ENCODE assay signal across 22 mouse cellular contexts in the genomic region with DNA sequence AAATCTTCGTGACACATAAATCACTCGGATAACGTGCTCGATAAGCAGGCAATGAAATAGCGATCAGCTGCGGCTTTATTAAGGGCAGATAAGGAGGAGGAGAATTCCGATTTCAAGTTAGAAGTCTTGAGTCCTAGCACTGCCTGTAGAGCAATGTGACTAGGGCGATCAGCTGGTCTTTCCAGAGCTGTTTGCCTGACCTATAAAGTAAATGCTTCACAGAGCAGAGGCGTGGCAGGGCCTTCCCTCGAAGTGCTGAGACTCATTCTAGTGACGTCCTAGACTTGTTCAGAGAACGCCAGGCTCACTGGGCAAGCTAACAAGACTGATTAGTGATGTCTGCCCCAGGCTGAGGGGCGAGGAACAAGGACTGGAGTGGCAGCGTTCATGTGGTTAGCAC. TPM values are rescaled to one million over a fixed set of nuclear protein-coding genes. Genes with fewer than 3 reads are reported as not detected.
A peak's percentile ranks its signal among the peaks of the same experiment; 100 is the strongest.
DNase-seq lines count a peak whose midpoint lies in the region; ATAC-seq and TF ChIP-seq lines count a peak whose summit lies in the region.
"Had no signal": no experiment of that assay in that cellular context is flagged by ENCODE, and none has a peak within 500 bp of the region (broad histone marks: within the 10 kb centered on the region; RNA-seq: fewer than 3 reads in every experiment).

No protein-coding gene starts in this region.

- H3K36me3 ChIP-seq in MEL (ENCODE audit: control insufficient read depth in 1 of 2, insufficient read depth in 2 of 2, low read length in 2 of 2), result no peaks in the 10 kb centered on the region
- H3K36me3 ChIP-seq in intestine, embryonic 15.5 days, result no peaks in the 10 kb centered on the region
- peaks cover 74% of the 10 kb centered on the region for H3K36me3 ChIP-seq in limb, embryonic 10.5 days

- TF ChIP-seq RAD21 in MEL (IDR thresholded peaks at IDR 0.05; ENCODE audit: low read depth, low read length), result no peak

- peak; percentile 9 to 12 for DNase-seq in urinary bladder, adult 18-20 months (ENCODE audit: low spot score in 2 of 2)
- DNase-seq in urinary bladder, postnatal 25 days (ENCODE audit: low spot score), result no peak
- no peak for DNase-seq in MEL (ENCODE audit: low read depth, low spot score)
- no peak for DNase-seq in limb, embryonic 10.5 days (ENCODE audit: low spot score)
- no peak for DNase-seq in embryo, embryonic 10.5 days (ENCODE audit: low spot score)
- DNase-seq: adrenal gland, adult 2 months; adrenal gland, postnatal 25 days; cerebellum, adult 18-20 months; cerebellum, adult 9-11 months; cerebellum, postnatal 36 days; gastrocnemius, adult 2 months; gastrocnemius, postnatal 25 days; heart, postnatal 4 days had no signal

- H3K9me3 ChIP-seq in MEL (replicated peaks; ENCODE audit: insufficient read depth, low read length), result no peaks in the 10 kb centered on the region
- no peaks in the 10 kb centered on the region for H3K9me3 ChIP-seq in intestine, embryonic 15.5 days
- H3K9me3 ChIP-seq in limb, embryonic 10.5 days (replicated peaks), result no peaks in the 10 kb centered on the region
- H3K9me3 ChIP-seq: embryonic facial prominence, embryonic 10.5 days; forebrain, embryonic 10.5 days; heart, embryonic 13.5 days; hindbrain, embryonic 12.5 days had no signal

- no peak for TF ChIP-seq CTCF in MEL (IDR thresholded peaks at IDR 0.05 in 2 of 3, conservative IDR thresholded peaks at IDR 0.05 in 1 of 3; ENCODE audit: control insufficient read depth in 1 of 3, insufficient read depth in 1 of 3, low read depth in 2 of 3, low read length in 3 of 3, poor library complexity in 1 of 3, severe bottlenecking in 1 of 3)

- no peaks in the 10 kb centered on the region for H3K27me3 ChIP-seq in MEL (ENCODE audit: control insufficient read depth in 1 of 2, insufficient read depth in 2 of 2, low read length in 2 of 2)
- no peaks in the 10 kb centered on the region for H3K27me3 ChIP-seq in intestine, embryonic 15.5 days (replicated peaks)
- no peaks in the 10 kb centered on the region for H3K27me3 ChIP-seq in limb, embryonic 10.5 days (ENCODE audit: low read depth, poor library complexity, severe bottlenecking)
- H3K27me3 ChIP-seq: heart, embryonic 13.5 days; hindbrain, embryonic 12.5 days; Patski had no signal

- peak; percentile 86 for ATAC-seq in intestine, embryonic 15.5 days
- ATAC-seq: forebrain, embryonic 14.5 days; hindbrain, embryonic 16.5 days had no signal

- no peak overlapping the region for H3K9ac ChIP-seq in MEL (ENCODE audit: control insufficient read depth, low read depth, low read length, poor library complexity, severe bottlenecking)
- H3K9ac ChIP-seq in intestine, embryonic 15.5 days, result no peak overlapping the region
- H3K9ac ChIP-seq: heart, embryonic 13.5 days; hindbrain, embryonic 12.5 days had no signal

- WGBS in intestine, embryonic 15.5 days, result 72% methylated on average over 14 of the region's 14 CpGs
- WGBS in limb, embryonic 10.5 days, result 93% methylated on average over 14 of the region's 14 CpGs

- no peak for TF ChIP-seq POLR2A in MEL (IDR thresholded peaks at IDR 0.05; ENCODE audit: control insufficient read depth in 1 of 2, insufficient read depth in 1 of 2, low read depth in 1 of 2, low read length in 2 of 2, poor library complexity in 1 of 2)

- no peak overlapping the region for H3K4me2 ChIP-seq in intestine, embryonic 15.5 days (replicated peaks)
- H3K4me2 ChIP-seq: heart, embryonic 13.5 days; hindbrain, embryonic 12.5 days had no signal

- H3K79me2 ChIP-seq in MEL (ENCODE audit: control insufficient read depth, insufficient read depth, low read length, poor library complexity), result no peaks in the 10 kb centered on the region

- no peak overlapping the region for H3K27ac ChIP-seq in MEL (ENCODE audit: control insufficient read depth, low read depth, low read length)
- H3K27ac ChIP-seq in intestine, embryonic 15.5 days, result no peak overlapping the region
- H3K27ac ChIP-seq in limb, embryonic 10.5 days, result no peak overlapping the region
- H3K27ac ChIP-seq: embryonic facial prominence, embryonic 10.5 days; forebrain, embryonic 10.5 days; gastrocnemius, adult 2 months; heart, embryonic 13.5 days; hindbrain, embryonic 12.5 days had no signal

- no peak overlapping the region for H3K4me3 ChIP-seq in MEL (ENCODE audit: control insufficient read depth in 1 of 2, insufficient read depth in 1 of 2, low read depth in 2 of 2, low read length in 2 of 2)
- H3K4me3 ChIP-seq in intestine, embryonic 15.5 days (replicated peaks), result no peak overlapping the region
- H3K4me3 ChIP-seq in limb, embryonic 10.5 days, result no peak overlapping the region
- H3K4me3 ChIP-seq: embryonic facial prominence, embryonic 10.5 days; erythroblast, embryonic 14.5 days; forebrain, embryonic 10.5 days; gastrocnemius, adult 2 months; heart, embryonic 13.5 days; hindbrain, embryonic 12.5 days had no signal

- no peaks in the 10 kb centered on the region for H3K4me1 ChIP-seq in MEL (ENCODE audit: control insufficient read depth in 1 of 2, insufficient read depth in 2 of 2, low read length in 2 of 2)
- H3K4me1 ChIP-seq in intestine, embryonic 15.5 days (replicated peaks), result no peaks in the 10 kb centered on the region
- peaks cover 17% of the 10 kb centered on the region for H3K4me1 ChIP-seq in limb, embryonic 10.5 days
- H3K4me1 ChIP-seq: forebrain, embryonic 10.5 days; hindbrain, embryonic 12.5 days had no signal

- no peak for TF ChIP-seq EP300 in MEL (IDR thresholded peaks at IDR 0.05; ENCODE audit: low read depth in 1 of 2, low read length in 2 of 2)

TF ChIP-seq in MEL, 35 proteins besides CTCF, POLR2A, EP300 and RAD21:
- TF ChIP-seq GATA1 (IDR thresholded peaks at IDR 0.05; ENCODE audit: low read depth, low read length) (0 out of 2 replicates have a peak, but pooled peaks have one; percentile 24), E2F4 (IDR thresholded peaks at IDR 0.05; ENCODE audit: borderline replicate concordance, low read depth, low read length) (no peak), MAZ (IDR thresholded peaks at IDR 0.05; ENCODE audit: low read depth, low read length) (no peak), RCOR1 (IDR thresholded peaks at IDR 0.05; ENCODE audit: low read depth, low read length) (0 out of 2 replicates have a peak, but pooled peaks have one; percentile 22), TBP (IDR thresholded peaks at IDR 0.05; ENCODE audit: low read depth, low read length) (no peak)

RNA-seq across cellular contexts. Expression of gene Anapc4, which starts 22.8 kb away (rescaled TPM):
- 56.6 and 57.2 TPM in 2 replicates for total RNA-seq in MEL (2012; rRNA removed)
- 100 to 1,000 TPM in 1 of 2 experiments, 10 to 100 TPM in 1; 56.4 to 159 TPM for polyA plus RNA-seq in MEL (2012; ENCODE audit: insufficient read depth in 1 of 2, insufficient read length in 2 of 2, low read depth in 1 of 2, low replicate concordance in 2 of 2, missing spikeins in 1 of 2)
- polyA plus RNA-seq in intestine, embryonic 15.5 days (2015; fragmentation: Nextera tagmentation; extraction: Ambion mirVana), result 73.8 and 78.8 TPM in 2 replicates
- 111 and 132 TPM in 2 replicates for polyA plus RNA-seq in limb, embryonic 10.5 days (2016; fragmentation: Nextera tagmentation; extraction: Ambion mirVana)

RNA-seq across cellular contexts. Expression of gene Zcchc4, which starts 35.8 kb away (rescaled TPM):
- total RNA-seq in MEL (2012; rRNA removed), result 0.65 and 1.0 TPM in 2 replicates
- polyA plus RNA-seq in MEL (2012; ENCODE audit: insufficient read depth in 1 of 2, insufficient read length in 2 of 2, low read depth in 1 of 2, low replicate concordance in 2 of 2, missing spikeins in 1 of 2), result under 1 TPM in 1 of 2 experiments, not detected in 1; 0.67 TPM
- 12.3 and 12.7 TPM in 2 replicates for polyA plus RNA-seq in intestine, embryonic 15.5 days (2015; fragmentation: Nextera tagmentation; extraction: Ambion mirVana)
- 24.4 and 24.9 TPM in 2 replicates for polyA plus RNA-seq in limb, embryonic 10.5 days (2016; fragmentation: Nextera tagmentation; extraction: Ambion mirVana)

Comparison
In these comparisons a context has a peak if more than half of its experiments do, and no peak if none do; other contexts are left out.
1. DNase-seq: peak in urinary bladder, adult 18-20 months (2 of 2); none in urinary bladder, postnatal 25 days (single experiment), MEL (single experiment), limb, embryonic 10.5 days (single experiment) and embryo, embryonic 10.5 days (single experiment).